Mouse (Mus musculus) MEL (cell line): ENCODE results near the gene Mcat. TPM values are rescaled to one million over a fixed set of nuclear protein-coding genes. Genes with fewer than 3 reads are reported as not detected.

Experiments used
- DNase-seq: peaks from one replicate; pipeline ENCODE4 v3.0.0; 2011; ENCODE audit warnings: low read depth, low spot score
- H3K27ac ChIP-seq: 2 replicates; pipeline ENCODE4 v1.5.1; 2012; ENCODE audit warnings: low read depth, mild to moderate bottlenecking, control low read depth, low read length, moderate library complexity; ENCODE audit not compliant: control insufficient read depth
- H3K27me3 ChIP-seq, 2 experiments: fragments of 150-350 bp in 1 of 2; sonication (generic) in 1 of 2; 2 replicates each; pipeline ENCODE4 v1.6.1; 2012; ENCODE audit warnings: low read length in 2 of 2, mild to moderate bottlenecking in 2 of 2, improper control_type of control experiment in 1 of 2, moderate library complexity in 1 of 2; ENCODE audit not compliant: insufficient read depth in 2 of 2, control insufficient read depth in 1 of 2
- H3K36me3 ChIP-seq, 2 experiments: 2 replicates each; pipeline ENCODE4 v1.6.1; 2012 to 2014; ENCODE audit warnings: low read length in 2 of 2, improper control_type of control experiment in 1 of 2, inconsistent platforms in 1 of 2, mild to moderate bottlenecking in 1 of 2; ENCODE audit not compliant: insufficient read depth in 2 of 2, control insufficient read depth in 1 of 2
- H3K4me1 ChIP-seq, 2 experiments: fragments of 150-350 bp in 1 of 2; sonication (generic) in 1 of 2; 2 replicates each; pipeline ENCODE4 v1.6.1; 2012; ENCODE audit warnings: low read length in 2 of 2, improper control_type of control experiment in 1 of 2, mild to moderate bottlenecking in 1 of 2; ENCODE audit not compliant: insufficient read depth in 2 of 2, control insufficient read depth in 1 of 2
- H3K4me3 ChIP-seq, 2 experiments: fragments of 150-350 bp in 1 of 2; sonication (generic) in 1 of 2; 2 replicates each; pipeline ENCODE4 v1.5.1; 2012; ENCODE audit warnings: low read depth in 2 of 2, low read length in 2 of 2, mild to moderate bottlenecking in 2 of 2, moderate library complexity in 2 of 2, control low read depth in 1 of 2, improper control_type of control experiment in 1 of 2; ENCODE audit not compliant: control insufficient read depth in 1 of 2, insufficient read depth in 1 of 2
- H3K79me2 ChIP-seq: 2 replicates; pipeline ENCODE4 v1.6.1; 2012; ENCODE audit warnings: mild to moderate bottlenecking, low read length, moderate library complexity; ENCODE audit not compliant: control insufficient read depth, poor library complexity, insufficient read depth
- H3K9ac ChIP-seq: 2 replicates; pipeline ENCODE4 v1.6.1; 2012; ENCODE audit warnings: low read depth, mild to moderate bottlenecking, control low read depth, low read length, moderate library complexity; ENCODE audit not compliant: control insufficient read depth, poor library complexity, severe bottlenecking
- H3K9me3 ChIP-seq: fragments of 150-350 bp; sonication (generic); replicated peaks from 2 replicates; pipeline ENCODE4 v1.6.1; 2012; ENCODE audit warnings: mild to moderate bottlenecking, low read length, improper control_type of control experiment, moderate library complexity; ENCODE audit not compliant: insufficient read depth
- BHLHE40 ChIP-seq: IDR thresholded peaks from 2 replicates; pipeline ENCODE4 v1.6.1; 2012; ENCODE audit warnings: low read depth, mild to moderate bottlenecking, inconsistent platforms, low read length, improper control_type of control experiment, borderline replicate concordance
- CHD2 ChIP-seq: IDR thresholded peaks from 2 replicates; pipeline ENCODE4 v1.6.1; 2011; ENCODE audit warnings: low read length, improper control_type of control experiment
- E2F4 ChIP-seq: IDR thresholded peaks from 2 replicates; pipeline ENCODE4 v1.6.1; 2011; ENCODE audit warnings: low read depth, low read length, improper control_type of control experiment, borderline replicate concordance
- ELF1 ChIP-seq: IDR thresholded peaks from 2 replicates; pipeline ENCODE4 v1.6.1; 2014; ENCODE audit warnings: low read depth, mild to moderate bottlenecking, inconsistent platforms, low read length, improper control_type of control experiment, moderate library complexity
- ETS1 ChIP-seq: IDR thresholded peaks from 2 replicates; pipeline ENCODE4 v1.6.1; 2012; ENCODE audit warnings: low read depth, mild to moderate bottlenecking, inconsistent platforms, low read length, improper control_type of control experiment, moderate library complexity
- GABPA ChIP-seq: IDR thresholded peaks from 2 replicates; pipeline ENCODE4 v1.6.1; 2012; ENCODE audit warnings: low read depth, mild to moderate bottlenecking, inconsistent platforms, low read length, improper control_type of control experiment, moderate library complexity
- HCFC1 ChIP-seq: IDR thresholded peaks from 2 replicates; pipeline ENCODE4 v1.6.1; 2012; ENCODE audit warnings: low read depth, mild to moderate bottlenecking, inconsistent platforms, low read length, improper control_type of control experiment, moderate library complexity
- KAT2A ChIP-seq: conservative IDR thresholded peaks from 2 replicates; pipeline ENCODE4 v1.6.1; 2012; ENCODE audit warnings: low read depth, low read length, improper control_type of control experiment, inconsistent platforms
- MAX ChIP-seq: IDR thresholded peaks from 2 replicates; pipeline ENCODE4 v1.6.1; 2011; ENCODE audit warnings: low read length, improper control_type of control experiment
- MAZ ChIP-seq: IDR thresholded peaks from 2 replicates; pipeline ENCODE4 v1.6.1; 2012; ENCODE audit warnings: low read depth, mild to moderate bottlenecking, inconsistent platforms, low read length, improper control_type of control experiment
- MEF2A ChIP-seq: IDR thresholded peaks from 2 replicates; pipeline ENCODE4 v1.6.1; 2014; ENCODE audit warnings: low read depth, mild to moderate bottlenecking, inconsistent platforms, low read length, improper control_type of control experiment; ENCODE audit not compliant: poor library complexity, insufficient replicate concordance, severe bottlenecking; ENCODE audit errors: extremely low read depth
- MYB ChIP-seq: IDR thresholded peaks from 2 replicates; pipeline ENCODE4 v1.6.1; 2011; ENCODE audit warnings: mild to moderate bottlenecking, low read depth, low read length, improper control_type of control experiment
- MYC ChIP-seq: IDR thresholded peaks from 2 replicates; pipeline ENCODE4 v1.6.1; 2011; ENCODE audit warnings: low read depth, mild to moderate bottlenecking, low read length, improper control_type of control experiment, moderate library complexity
- NELFE ChIP-seq: IDR thresholded peaks from 2 replicates; pipeline ENCODE4 v1.6.1; 2011; ENCODE audit warnings: low read depth, low read length, improper control_type of control experiment
- NRF1 ChIP-seq: IDR thresholded peaks from 2 replicates; pipeline ENCODE4 v1.6.1; 2014; ENCODE audit warnings: low read depth, mild to moderate bottlenecking, inconsistent platforms, low read length, improper control_type of control experiment, moderate library complexity; ENCODE audit not compliant: poor library complexity, insufficient read depth, severe bottlenecking
- POLR2AphosphoS2 ChIP-seq: IDR thresholded peaks from 2 replicates; pipeline ENCODE4 v1.6.1; 2011; ENCODE audit warnings: low read length, improper control_type of control experiment
- RAD21 ChIP-seq: IDR thresholded peaks from 2 replicates; pipeline ENCODE4 v1.6.1; 2011; ENCODE audit warnings: mild to moderate bottlenecking, low read depth, low read length, improper control_type of control experiment
- SMC3 ChIP-seq: IDR thresholded peaks from 2 replicates; pipeline ENCODE4 v1.6.1; 2011; ENCODE audit warnings: low read depth, low read length, improper control_type of control experiment
- TAL1 ChIP-seq: IDR thresholded peaks from 2 replicates; pipeline ENCODE4 v1.6.1; 2012; ENCODE audit warnings: mild to moderate bottlenecking, inconsistent platforms, low read length, moderate library complexity, mixed read lengths
- TBP ChIP-seq: IDR thresholded peaks from 2 replicates; pipeline ENCODE4 v1.8.0; 2011; ENCODE audit warnings: low read depth, low read length, improper control_type of control experiment
- TCF12 ChIP-seq: IDR thresholded peaks from 2 replicates; pipeline ENCODE4 v1.6.1; 2014; ENCODE audit warnings: low read depth, mild to moderate bottlenecking, inconsistent platforms, low read length, improper control_type of control experiment, moderate library complexity
- USF2 ChIP-seq, 2 experiments: IDR thresholded peaks; 2 replicates each; pipeline ENCODE4 v1.6.1; 2011 to 2012; ENCODE audit warnings: improper control_type of control experiment in 2 of 2, low read length in 2 of 2, borderline replicate concordance in 1 of 2, inconsistent platforms in 1 of 2, low read depth in 1 of 2, mild to moderate bottlenecking in 1 of 2; ENCODE audit not compliant: insufficient read depth in 1 of 2
- ZC3H11A ChIP-seq: IDR thresholded peaks from 2 replicates; pipeline ENCODE4 v1.6.1; 2012; ENCODE audit warnings: low read depth, mild to moderate bottlenecking, inconsistent platforms, low read length, improper control_type of control experiment
- ZKSCAN1 ChIP-seq: IDR thresholded peaks from 2 replicates; pipeline ENCODE4 v1.6.1; 2012; ENCODE audit warnings: low read depth, mild to moderate bottlenecking, inconsistent platforms, low read length, improper control_type of control experiment, moderate library complexity
- ZMIZ1 ChIP-seq: IDR thresholded peaks from 2 replicates; pipeline ENCODE4 v1.6.1; 2012; ENCODE audit warnings: low read depth, mild to moderate bottlenecking, inconsistent platforms, low read length, improper control_type of control experiment, moderate library complexity
- ZNF384 ChIP-seq: IDR thresholded peaks from 2 replicates; pipeline ENCODE4 v1.6.1; 2012; ENCODE audit warnings: low read depth, mild to moderate bottlenecking, inconsistent platforms, low read length, improper control_type of control experiment
- polyA plus RNA-seq, 2 experiments: library from polyadenylated mRNA; stranded (reverse) in 1 of 2; unstranded in 1 of 2; fragments of >175 nt in 1 of 2; fragments of >200 nt in 1 of 2; gene quantifications; 2 replicates each; pipeline versions ENCODE4 v1.2.1 to v1.2.4; 2012; ENCODE audit warnings: low replicate concordance in 2 of 2, low read depth in 1 of 2; ENCODE audit not compliant: insufficient read length in 2 of 2, insufficient read depth in 1 of 2, missing spikeins in 1 of 2
- total RNA-seq: library from RNA; depleted of rRNA; stranded (reverse); fragments of 300-350 nt; gene quantifications from 2 replicates; pipeline ENCODE4 v1.2.3, GENCODE M21; 2012

Mcat gene
- total and polyA plus RNA-seq, 3 experiments, result 28.8 to 35.9 TPM; not detected in 1

DNA sequence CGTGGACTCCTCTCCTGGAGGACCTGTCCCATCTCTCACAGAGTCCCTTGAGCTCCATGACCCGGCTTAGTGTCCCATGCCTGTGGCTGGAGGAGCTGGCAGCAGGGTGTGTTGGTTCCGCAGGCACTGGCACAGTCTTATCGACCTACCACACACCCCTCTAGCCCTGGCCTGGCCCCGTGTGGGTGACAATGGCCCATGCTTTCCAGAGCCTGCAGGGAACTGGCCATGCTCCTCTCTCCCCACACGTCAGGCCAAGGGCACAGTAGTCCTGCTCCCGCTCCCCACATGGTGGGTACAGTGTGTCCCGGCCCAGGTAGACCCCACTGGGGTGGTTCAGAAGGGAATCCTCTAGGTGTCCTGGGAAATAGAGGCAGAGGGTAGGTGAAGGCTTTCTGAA, 43.1 kb upstream of the Mcat start:
- TF ChIP-seq BHLHE40, result no peak
- TF ChIP-seq ZC3H11A, result no peak
- TF ChIP-seq HCFC1, result no peak
- no peak for TF ChIP-seq MEF2A
- no peak for TF ChIP-seq SMC3
- no peak for TF ChIP-seq TAL1
- TF ChIP-seq ZKSCAN1, result no peak
- TF ChIP-seq POLR2AphosphoS2, result no peak
- no peak for TF ChIP-seq CHD2
- TF ChIP-seq TCF12, result no peak
- TF ChIP-seq KAT2A, result no peak
- TF ChIP-seq TBP, result no peak
- TF ChIP-seq MYB, result no peak
- H3K9ac ChIP-seq, result no peak overlapping the region
- H3K27ac ChIP-seq, result no peak overlapping the region
- DNase-seq, result no peak
- no peaks in the 10 kb centered on the region for H3K9me3 ChIP-seq
- H3K79me2 ChIP-seq, result no peaks in the 10 kb centered on the region
- peaks cover 0 to 2% of the 10 kb centered on the region in 2 experiments; a peak in 2 of 4 replicates for H3K36me3 ChIP-seq
- peaks cover 0 to 5% of the 10 kb centered on the region in 2 experiments; a peak in 3 of 4 replicates for H3K4me1 ChIP-seq
- peaks cover 0 to 2% of the 10 kb centered on the region in 2 experiments; a peak in 1 of 4 replicates for H3K27me3 ChIP-seq
- no peak overlapping the region for H3K4me3 ChIP-seq

DNA sequence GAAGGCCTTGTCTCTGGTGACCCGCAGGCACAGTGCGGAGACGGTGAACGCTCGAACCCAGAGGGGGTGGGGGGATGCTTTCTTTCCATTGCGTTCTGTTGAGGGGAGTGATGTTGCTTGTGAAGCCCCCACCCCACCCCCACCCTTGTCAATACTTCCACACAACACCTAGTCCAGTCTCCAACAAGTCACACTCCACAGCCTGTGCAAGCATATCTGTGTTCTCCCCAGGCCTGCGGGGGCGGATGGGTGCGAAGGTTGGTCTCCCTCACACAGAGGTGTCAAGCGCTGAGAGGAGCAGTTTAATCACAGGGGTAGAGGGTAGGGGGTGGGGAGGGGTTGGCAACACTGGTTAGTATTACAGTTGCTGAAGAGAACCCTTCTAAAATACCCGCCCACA, 42.6 kb upstream of the Mcat start:
- no peak overlapping the region for H3K9ac ChIP-seq
- H3K4me1 ChIP-seq, result peaks cover 3 to 10% of the 10 kb centered on the region in 2 experiments
- TF ChIP-seq CHD2 (no peak), ZMIZ1 (no peak), ZNF384 (no peak), USF2 (IDR thresholded peaks at IDR 0.05; ENCODE audit: borderline replicate concordance in 1 of 2, insufficient read depth in 1 of 2, low read depth in 1 of 2, low read length in 2 of 2) (no peak), NRF1 (no peak), E2F4 (no peak), ELF1 (no peak), MYB (no peak), NELFE (no peak), MEF2A (no peak), GABPA (no peak), MAX (no peak), MAZ (no peak), RAD21 (no peak), MYC (no peak), HCFC1 (no peak), TCF12 (no peak), POLR2AphosphoS2 (no peak), BHLHE40 (no peak), ETS1 (no peak)
- TF ChIP-seq, all 39 proteins: peak for 0
- no peak for DNase-seq
- Histone ChIP-seq H3K79me2 (no peaks in the 10 kb centered on the region), H3K4me3 (no peak overlapping the region), H3K36me3 (peaks cover 0 to 7% of the 10 kb centered on the region in 2 experiments; a peak in 2 of 4 replicates), H3K27me3 (peaks cover 0 to 2% of the 10 kb centered on the region in 2 experiments; a peak in 1 of 4 replicates), H3K27ac (no peak overlapping the region), H3K9me3 (no peaks in the 10 kb centered on the region)
